Mouse (Mus musculus) G1E (cell line): Measurements from ENCODE around the gene Hist1h2ah.
A peak's percentile ranks its signal among the peaks of the same experiment; 100 is the strongest.
"Not testable (repeated sequence)": the region's sequence is repeated elsewhere in the genome, so short reads cannot be mapped to it uniquely, and the experiment has no call there.

Experiments used
- CTCF ChIP-seq: IDR thresholded peaks from 2 replicates; pipeline ENCODE4 v1.5.1; 2012; ENCODE audit warnings: low read depth, low read length, inconsistent platforms, mixed read lengths
- GATA1 ChIP-seq: IDR thresholded peaks from 2 replicates; pipeline ENCODE4 v1.6.1; 2012; ENCODE audit warnings: borderline replicate concordance, low read length, inconsistent platforms, mixed read lengths
- POLR2AphosphoS5 ChIP-seq: IDR thresholded peaks from 2 replicates; pipeline ENCODE4 v1.6.1; 2012; ENCODE audit warnings: low read depth, low read length, inconsistent platforms; ENCODE audit not compliant: insufficient replicate concordance
- TAL1 ChIP-seq: conservative IDR thresholded peaks from 2 replicates; pipeline ENCODE4 v1.6.1; 2012; ENCODE audit warnings: low read depth, low read length, inconsistent platforms, mixed read lengths

GRCm38 (mm10) chr13:22042568-22043502 is 7.5 kb upstream of the Hist1h2ah start, which contains the start of the genes Hist1h2ag and Hist1h2bj:
- TF ChIP-seq CTCF, TAL1, GATA1: not testable (repeated sequence)
- TF ChIP-seq POLR2AphosphoS5 = peak; percentile 99
